Mouse (Mus musculus) Patski (cell line): ENCODE data around the gene Myo1c. TPM values are rescaled to one million over a fixed set of nuclear protein-coding genes. Genes with fewer than 3 reads are reported as not detected.

Experiments used
- ATAC-seq: fragments of 100-300 bp; one replicate; pipeline ENCODE4 v1.8.0; 2021
- CTCF ChIA-PET: fragments of 350-600 bp; sonication (Branson Sonifier 250); formaldehyde crosslinking; loops from one replicate; lab custom pipeline; 2022; ENCODE audit warnings: inconsistent platforms; lab: Charles Lee
- POLR2A ChIA-PET: fragments of 350-600 bp; sonication (Branson Sonifier 250); formaldehyde crosslinking; loops from one replicate; lab custom pipeline; 2022; ENCODE audit warnings: antibody characterized with exemption, inconsistent platforms; lab: Charles Lee
- DNase-seq: peaks from one replicate; pipeline ENCODE4 v3.0.0-alpha.2; 2011; ENCODE audit warnings: low read depth, low spot score
- H3K27me3 ChIP-seq: fragments of 371-371 bp; one replicate; pipeline ENCODE4 v1.5.1; 2021
- CTCF ChIP-seq: fragments of 100-300 bp; IDR thresholded peaks from one replicate; pipeline ENCODE4 v1.5.1; 2021
- in situ Hi-C: fragments of 300-500 bp; cut with MboI; formaldehyde crosslinking; loops from 3 replicates; pipeline ENCODE4 v1.11.1; 2018; ENCODE audit warnings: low pct_unique_long_range_greater_than_20kb, mixed read lengths
- polyA plus RNA-seq: library from polyadenylated mRNA; unstranded; gene quantifications from one replicate; pipeline ENCODE4 v1.2.3, GENCODE M21; 2021

Gene Myo1c
- polyA plus RNA-seq, 1 experiment from 2014 or later = 121 TPM

DNA sequence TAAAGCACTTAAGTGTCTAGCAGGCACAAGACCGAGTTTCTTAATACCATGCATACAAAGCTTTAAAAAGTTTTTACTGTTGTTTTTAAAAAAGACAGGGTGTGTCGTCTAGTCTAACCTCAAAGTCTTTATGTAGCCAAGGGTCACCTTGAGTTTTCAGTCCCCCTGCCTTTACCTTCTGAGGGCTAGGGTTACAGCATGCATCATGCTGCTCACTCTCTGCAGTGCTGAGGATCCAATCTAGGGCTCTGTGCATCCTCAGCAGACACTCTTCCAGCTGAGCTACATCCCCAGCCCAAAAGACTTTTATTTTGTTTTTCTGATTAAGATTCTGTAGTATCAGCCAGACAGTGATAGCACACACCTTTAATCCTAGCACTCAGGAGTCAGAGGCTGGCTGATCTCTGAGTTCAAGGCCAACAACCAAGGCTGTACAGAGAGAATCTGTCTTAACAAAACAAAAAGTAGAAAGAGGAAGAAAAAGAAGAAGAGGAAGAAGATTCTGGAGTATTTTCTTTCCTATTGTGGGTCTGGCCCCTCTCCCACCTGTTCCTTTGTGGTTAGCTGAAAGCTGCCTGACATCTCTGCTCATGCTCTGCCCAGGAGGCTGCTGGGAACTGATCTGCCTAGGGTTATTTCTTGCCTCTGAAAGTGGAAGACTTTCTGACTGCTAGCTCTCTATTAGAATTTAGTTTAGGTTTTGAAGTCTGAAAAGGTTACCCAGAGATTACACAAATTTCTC is 27.5 kb upstream of the Myo1c start:
- ChIA-PET CTCF (no interaction called here), POLR2A (interaction anchor here (1.7 kb wide), 1 partner anchor 28 kb away, joined by 5 read pairs; the partner anchor contains the start of gene Myo1c)
- in situ Hi-C loops = no loop called here
- H3K27me3 ChIP-seq = no peaks in the 10 kb centered on the region
- TF ChIP-seq CTCF = no peak
- no peak for DNase-seq
- no peak for ATAC-seq

GRCm38 (mm10) chr11:75624102-75624554 is 26.2 kb upstream of the Myo1c start:
- in situ Hi-C loops = no loop called here
- TF ChIP-seq CTCF = no peak

GRCm38 (mm10) chr11:75625820-75626219 is 24.5 kb upstream of the Myo1c start:
- in situ Hi-C loops = no loop called here
- POLR2A ChIA-PET = interaction anchor here (0.8 kb wide), 1 partner anchor 26 kb away, joined by 3 read pairs; no protein-coding TSS in a partner anchor
- DNase-seq = no peak

More at GRCm38 (mm10) chr11:75624102-75624554, 26.2 kb upstream of the Myo1c start:
- no peak for ATAC-seq
- DNase-seq = no peak
- POLR2A ChIA-PET = interaction anchor here (1.7 kb wide), 1 partner anchor 27 kb away, joined by 5 read pairs; the partner anchor contains the start of gene Myo1c
- CTCF ChIA-PET = interaction anchor here (0.9 to 1.9 kb wide), 2 partner anchors 16 to 30 kb away, joined by 3 to 4 read pairs; no protein-coding TSS in a partner anchor
- no peaks in the 10 kb centered on the region for H3K27me3 ChIP-seq

GRCm38 (mm10) chr11:75630098-75630497 is 20.2 kb upstream of the Myo1c start:
- ATAC-seq = no peak
- TF ChIP-seq CTCF = no peak
- in situ Hi-C loops = no loop called here
- no peaks in the 10 kb centered on the region for H3K27me3 ChIP-seq
- ChIA-PET CTCF (interaction anchor here (0.7 to 2.2 kb wide), 2 partner anchors 22 to 26 kb away, joined by 3 to 7 read pairs; no protein-coding TSS in a partner anchor), POLR2A (no interaction called here)
- no peak for DNase-seq

More at GRCm38 (mm10) chr11:75625820-75626219, 24.5 kb upstream of the Myo1c start:
- CTCF ChIA-PET = interaction anchor here (1.9 kb wide), 1 partner anchor 17 kb away, joined by 4 read pairs; no protein-coding TSS in a partner anchor
- H3K27me3 ChIP-seq = no peaks in the 10 kb centered on the region
- no peak for TF ChIP-seq CTCF
- ATAC-seq = no peak

DNA sequence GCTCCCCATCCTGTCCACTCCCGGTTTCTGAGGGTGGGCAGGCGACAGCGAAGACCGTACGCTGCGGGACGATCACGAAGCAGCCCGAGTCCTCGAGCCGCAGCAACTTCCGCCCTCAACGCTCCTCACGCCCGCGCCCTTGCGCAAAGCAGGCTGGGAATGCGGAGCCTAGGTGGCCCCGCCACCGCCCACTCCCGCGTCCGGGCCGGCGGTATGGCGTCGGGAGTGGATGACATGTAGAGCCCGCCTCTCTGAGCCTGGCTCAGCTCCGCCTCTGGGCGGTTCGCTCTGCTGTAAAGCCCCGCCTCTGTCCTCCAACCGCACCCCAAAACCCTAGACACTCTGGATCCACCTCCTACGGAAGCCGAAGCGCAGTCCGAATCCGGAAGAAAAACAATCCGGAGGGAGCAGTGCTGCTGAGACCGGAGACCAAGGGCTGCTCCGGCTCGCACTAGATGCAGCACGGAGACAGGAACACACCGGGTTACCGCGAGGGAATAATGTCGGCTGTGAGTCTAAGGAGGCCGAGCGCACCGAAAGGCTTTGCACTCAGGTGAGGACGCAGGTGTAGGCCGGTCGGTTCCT is 19.6 kb upstream of the Myo1c start, which contains the start of gene Inpp5k:
Gene Inpp5k, plus strand, starts transcription at position 344 of the 585 bp plus-strand sequence.
- no peak for TF ChIP-seq CTCF
- no peaks in the 10 kb centered on the region for H3K27me3 ChIP-seq
- in situ Hi-C loops = no loop called here
- POLR2A ChIA-PET = no interaction called here
- CTCF ChIA-PET = interaction anchor here (2.2 kb wide), 1 partner anchor 21 kb away, joined by 7 read pairs; no protein-coding TSS in a partner anchor
- ATAC-seq = peak; percentile 93
- DNase-seq = peak; percentile 89

DNA sequence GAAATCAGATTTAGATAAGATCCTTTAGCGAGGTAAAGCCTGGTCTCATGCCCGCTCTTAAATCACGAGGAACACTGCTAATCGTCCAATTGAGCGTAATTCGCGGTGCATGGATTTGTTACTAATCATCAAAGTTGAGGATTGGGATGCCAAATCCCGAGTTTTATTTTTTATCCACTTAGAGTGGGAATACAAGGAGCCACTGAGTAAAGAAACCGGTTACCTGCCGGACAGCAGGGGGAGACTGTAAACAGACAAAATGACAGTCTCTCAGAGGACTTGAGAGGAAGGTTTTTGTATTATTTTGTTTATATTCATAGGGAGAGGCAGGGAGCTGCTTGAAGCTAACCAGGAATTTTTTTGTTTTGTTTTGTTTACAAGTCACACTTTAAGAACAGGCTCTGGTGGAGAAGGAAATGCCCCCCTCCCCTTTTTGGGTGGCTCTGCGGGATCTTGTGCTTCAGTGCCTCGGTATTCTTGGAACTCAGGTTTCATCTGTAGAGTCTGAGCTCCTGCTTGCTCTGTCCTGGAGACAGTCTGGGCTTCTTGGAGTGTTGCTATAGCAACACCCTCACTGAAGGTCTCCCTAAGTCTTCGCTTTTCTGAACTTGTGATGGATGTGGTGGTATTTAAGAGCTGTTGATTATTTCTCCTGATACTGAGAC is 18.6 kb upstream of the Myo1c start:
- no peak for ATAC-seq
- TF ChIP-seq CTCF = no peak
- in situ Hi-C loops = no loop called here
- no peaks in the 10 kb centered on the region for H3K27me3 ChIP-seq
- ChIA-PET CTCF (interaction anchor here (0.6 to 2.2 kb wide), 13 partner anchors 10 to 116 kb away, joined by 3 to 9 read pairs (median 4); partner anchors contain the start of gene Myo1c), POLR2A (interaction anchor here (1.1 kb wide), 1 partner anchor 19 kb away, joined by 3 read pairs; the partner anchor contains the start of gene Myo1c)
- DNase-seq = no peak

DNA sequence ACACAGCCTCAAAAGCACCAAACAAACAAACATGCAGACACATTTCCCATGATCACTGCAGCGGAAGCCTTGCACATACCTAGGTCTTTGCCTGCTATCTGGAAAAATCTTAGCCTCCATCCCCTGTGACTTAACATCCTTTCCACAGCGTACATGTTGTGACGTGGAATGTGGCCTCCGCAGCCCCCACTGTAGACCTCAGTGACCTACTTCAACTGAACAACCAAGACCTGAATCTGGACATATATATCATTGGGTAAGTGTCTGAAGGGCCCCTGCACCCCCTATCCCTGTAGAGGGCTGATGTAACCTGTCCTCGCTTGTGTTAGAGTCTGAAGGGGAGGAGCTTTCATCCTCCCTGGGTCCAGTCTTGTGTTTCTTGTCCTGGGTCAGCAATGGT is 17.4 kb upstream of the Myo1c start:
- DNase-seq (no peak), ATAC-seq (no peak)
- in situ Hi-C loops = no loop called here
- ChIA-PET POLR2A (interaction anchor here (1.1 to 1.9 kb wide), 2 partner anchors 11 to 18 kb away, joined by 3 to 5 read pairs; partner anchors contain the start of gene Myo1c), CTCF (interaction anchor here (1.2 to 2.2 kb wide), 7 partner anchors 8 to 53 kb away, joined by 3 to 9 read pairs (median 5); partner anchors contain the start of gene Myo1c)
- TF ChIP-seq CTCF = no peak
- no peaks in the 10 kb centered on the region for H3K27me3 ChIP-seq

DNA sequence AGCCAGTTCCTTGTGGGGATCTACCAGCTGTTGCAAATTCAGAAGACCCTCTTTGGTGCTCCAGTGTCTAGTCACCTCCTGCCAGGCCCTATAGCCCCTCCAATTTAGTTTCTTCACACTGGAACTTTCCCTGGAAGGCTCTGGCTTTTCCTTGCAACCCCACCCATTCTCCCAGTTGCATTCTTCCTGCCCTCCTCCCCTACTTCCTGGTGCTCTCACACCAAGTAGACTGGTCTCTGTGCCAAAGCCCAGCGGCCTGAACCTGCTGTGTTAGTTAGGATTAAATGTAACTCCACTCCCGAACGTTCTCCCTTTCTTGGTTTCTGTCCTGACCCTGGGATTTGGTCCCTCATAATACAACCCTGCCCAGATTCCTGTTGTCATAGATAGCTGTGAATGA is 15.5 kb upstream of the Myo1c start:
- in situ Hi-C loops = no loop called here
- ChIA-PET POLR2A (interaction anchor here (1.9 kb wide), 1 partner anchor 9 kb away, joined by 5 read pairs; no protein-coding TSS in a partner anchor), CTCF (interaction anchor here (1.1 kb wide), 1 partner anchor 11 kb away, joined by 3 read pairs; no protein-coding TSS in a partner anchor)

GRCm38 (mm10) chr11:75635315-75635714 is 15.0 kb upstream of the Myo1c start:
- H3K27me3 ChIP-seq = no peaks in the 10 kb centered on the region
- DNase-seq (no peak), ATAC-seq (no peak)
- in situ Hi-C loops = no loop called here
- POLR2A ChIA-PET = no interaction called here
- no peak for TF ChIP-seq CTCF
- CTCF ChIA-PET = interaction anchor here (1.1 kb wide), 1 partner anchor 11 kb away, joined by 3 read pairs; no protein-coding TSS in a partner anchor

More for the DNA sequence above, 15.5 kb upstream of the Myo1c start:
- no peaks in the 10 kb centered on the region for H3K27me3 ChIP-seq
- DNase-seq (no peak), ATAC-seq (no peak)
- TF ChIP-seq CTCF = no peak
